Mouse (Mus musculus): ENCODE measurements around the gene Trabd2b. TPM values are rescaled to one million over a fixed set of nuclear protein-coding genes. Genes with fewer than 3 reads are reported as not detected.

The Trabd2b gene
- 10 to 100 TPM; 19.0 to 19.9 TPM for total RNA-seq (2021)

DNA sequence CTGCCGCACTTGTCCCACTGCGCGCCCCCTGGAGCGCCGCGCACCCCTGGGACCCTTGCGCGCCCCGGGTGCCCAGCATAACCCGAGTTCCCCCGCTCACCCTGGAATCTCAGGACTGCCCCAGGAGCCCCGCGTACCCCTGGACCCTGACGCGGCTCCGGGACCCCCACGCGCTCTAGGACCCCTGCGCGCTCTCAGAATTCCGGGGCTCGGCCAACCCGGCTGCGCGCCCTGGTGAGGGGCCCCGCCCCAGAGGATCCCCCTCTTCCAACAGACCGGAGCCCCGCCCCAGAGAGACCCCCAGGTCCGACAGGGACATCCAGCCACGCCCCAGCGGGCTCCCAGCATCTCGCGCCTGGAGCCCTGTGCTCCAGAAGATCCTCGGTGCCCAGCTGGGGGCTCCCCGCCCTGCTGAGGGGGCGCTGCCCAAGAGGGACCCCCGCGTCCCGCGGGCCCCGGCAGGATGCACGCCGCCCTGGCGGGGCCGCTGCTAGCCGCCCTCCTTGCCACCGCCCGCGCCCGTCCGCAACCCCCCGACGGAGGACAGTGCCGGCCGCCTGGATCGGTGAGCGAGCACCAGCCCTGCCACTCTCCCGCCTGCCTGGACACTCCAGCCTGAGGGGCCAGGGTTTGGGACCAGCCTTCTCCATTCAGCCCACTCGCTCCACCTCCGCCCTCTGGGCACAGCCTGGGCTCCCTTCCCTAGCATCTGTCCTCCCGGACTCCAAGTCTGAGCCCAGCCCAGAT is at the start of gene Trabd2b:
TSS of gene Trabd2b (plus strand) at position 370 of the 747 bp plus-strand sequence.
- peak; percentile 53 for DNase-seq

DNA sequence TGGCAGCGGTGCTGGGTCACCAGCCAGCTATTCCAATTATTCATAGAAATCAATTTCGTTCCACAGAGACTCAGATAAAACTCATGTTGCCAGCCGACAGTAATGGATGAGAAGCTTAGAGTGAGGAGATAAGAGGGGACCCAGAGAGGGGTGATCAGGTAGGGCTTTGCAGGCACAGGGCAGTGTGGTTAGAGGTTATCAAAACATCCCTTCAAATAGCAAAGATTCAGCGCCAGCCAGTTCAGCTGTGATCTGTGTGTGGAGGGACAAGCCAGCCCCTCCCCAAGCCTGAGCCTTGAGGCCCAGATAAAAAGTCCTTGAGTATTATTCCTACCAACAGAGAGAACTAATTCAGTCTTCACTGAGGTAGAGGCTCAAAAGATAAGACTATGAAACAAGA is 49.1 kb upstream of the Trabd2b start:
- DNase-seq: no peak

DNA sequence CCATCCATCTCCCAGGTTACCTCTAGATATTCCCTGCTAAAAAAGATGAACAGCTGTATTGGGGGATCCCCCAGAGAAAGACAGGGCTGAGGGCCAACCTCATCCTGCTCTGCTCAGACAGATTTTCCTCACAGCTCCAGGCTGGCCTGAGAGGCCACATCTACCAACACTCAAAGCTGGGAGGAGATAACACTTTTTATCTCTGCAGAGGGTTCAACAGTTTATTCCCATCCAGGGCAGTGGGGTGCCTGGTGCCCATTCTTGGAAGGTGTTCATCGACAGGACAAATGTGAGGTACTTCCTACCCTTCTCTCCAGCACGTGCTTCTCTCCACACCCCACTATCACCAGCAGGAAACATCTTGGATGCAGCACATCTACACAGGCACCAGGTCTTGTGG is 47.6 kb upstream of the Trabd2b start:
- DNase-seq: no peak

DNA sequence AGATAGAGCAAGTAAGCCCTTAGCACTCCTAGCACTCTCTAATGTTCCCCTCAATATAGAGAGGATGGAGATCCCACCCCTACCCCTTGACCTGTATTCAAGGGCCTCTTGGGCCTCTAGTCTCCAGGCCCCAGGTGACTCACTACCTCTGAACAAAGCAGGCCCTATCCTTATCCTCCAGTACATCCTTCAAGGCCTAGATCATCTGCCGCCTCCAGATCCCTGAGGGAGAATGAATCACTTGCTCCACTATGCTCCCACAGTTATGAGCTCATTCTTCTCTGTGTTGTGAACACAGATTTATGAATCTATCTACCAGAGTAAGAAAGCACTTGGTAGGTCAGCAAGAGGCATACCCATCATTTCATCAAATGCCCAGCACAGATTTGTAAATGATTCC is 46.7 kb upstream of the Trabd2b start:
- no peak for DNase-seq

DNA sequence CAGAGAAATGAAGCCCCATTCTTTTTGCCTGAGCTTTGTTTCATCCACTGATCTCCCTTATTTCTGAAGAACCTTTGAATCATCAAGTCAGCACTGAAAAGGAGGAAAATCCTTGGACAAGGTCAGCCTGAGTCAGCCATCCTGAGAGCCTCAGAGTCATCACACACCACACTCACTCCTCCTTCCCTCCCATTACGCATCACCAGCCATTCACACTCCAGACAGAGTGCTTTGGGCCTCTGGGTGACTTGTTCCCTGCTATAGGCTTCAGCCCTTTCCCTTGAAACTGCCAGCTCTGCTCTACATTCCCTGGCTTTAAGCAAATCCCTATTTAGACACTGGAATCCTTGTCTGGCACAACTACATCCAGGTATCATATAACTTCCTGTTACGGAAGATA is 45.2 kb upstream of the Trabd2b start:
- no peak for DNase-seq

DNA sequence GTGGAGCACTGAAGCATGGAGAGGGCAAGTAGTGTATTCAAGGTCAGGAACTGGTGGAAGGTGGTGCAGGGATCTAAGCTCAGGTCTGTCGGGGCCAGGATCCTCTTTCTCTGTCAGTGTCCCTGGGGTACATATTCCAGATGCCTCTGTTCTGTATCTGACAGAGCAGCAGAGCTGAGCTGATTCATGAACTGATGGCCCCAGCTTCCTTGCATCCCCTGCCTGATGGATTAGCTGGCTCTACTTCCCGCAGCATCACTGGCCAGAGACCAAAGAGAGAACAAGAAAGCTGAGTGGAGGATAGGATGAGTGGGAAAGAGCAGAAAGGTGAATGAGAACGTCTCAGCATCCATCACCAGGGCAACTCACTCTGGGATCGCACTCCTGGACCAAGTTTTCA is 41.5 kb upstream of the Trabd2b start:
- DNase-seq: no peak

DNA sequence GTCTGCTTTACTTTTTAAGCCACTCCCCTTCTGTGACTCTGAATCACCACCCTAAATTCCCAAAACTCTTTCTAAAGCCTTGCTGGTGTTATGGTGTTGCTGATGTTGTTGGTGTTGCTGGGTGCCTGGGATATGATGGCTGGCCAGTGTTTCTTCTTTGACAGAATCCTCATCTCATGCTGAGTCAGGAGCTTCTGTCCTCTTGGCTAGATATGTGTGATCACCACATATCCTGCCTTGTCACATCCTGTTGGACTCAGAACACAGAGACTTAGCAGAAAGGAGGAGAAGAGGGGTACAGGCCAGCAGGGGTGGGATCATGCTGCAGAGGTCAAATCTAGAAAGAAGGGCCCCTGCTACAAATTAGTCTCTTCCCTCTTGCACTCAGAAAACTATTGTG is 40.9 kb upstream of the Trabd2b start:
- no peak for DNase-seq

DNA sequence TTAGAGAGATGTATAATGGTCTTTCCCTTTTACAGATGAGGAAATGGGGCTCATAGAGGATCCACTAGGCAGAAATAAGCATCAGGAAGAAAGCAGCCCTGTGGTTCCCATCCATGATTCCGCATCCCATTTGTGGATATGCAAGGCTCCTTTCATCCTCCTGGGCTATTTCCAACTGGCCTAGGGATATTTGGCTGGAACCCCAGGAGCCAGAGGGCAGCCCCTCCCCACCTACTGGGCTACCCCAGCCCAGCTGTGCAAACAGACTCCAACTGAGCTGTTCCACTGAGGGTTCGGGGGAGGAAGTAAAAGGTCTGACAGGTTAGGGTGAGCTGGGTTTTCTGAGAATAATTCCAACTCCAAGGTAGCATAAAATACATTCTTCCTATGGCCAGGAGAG is 39.5 kb upstream of the Trabd2b start:
- DNase-seq: no peak

DNA sequence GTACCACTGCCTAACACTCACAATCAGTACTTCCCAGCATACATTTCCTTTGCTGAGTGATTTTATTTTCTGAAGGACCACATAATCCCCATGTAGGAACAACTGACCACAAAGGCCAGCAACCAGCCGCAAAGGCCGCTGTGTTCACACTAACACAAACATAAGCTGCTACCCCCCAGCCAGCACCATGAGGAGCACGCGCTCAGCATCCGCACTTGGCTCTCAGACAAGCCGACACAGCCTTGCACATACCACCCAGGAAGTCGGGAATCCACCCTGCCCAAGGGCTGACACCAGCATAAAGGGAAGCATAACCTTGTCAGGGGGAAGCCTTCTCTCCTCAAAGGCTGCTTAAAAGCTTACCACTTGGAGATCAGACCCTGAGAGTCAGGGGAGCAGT is 38.7 kb upstream of the Trabd2b start:
- no peak for DNase-seq

DNA sequence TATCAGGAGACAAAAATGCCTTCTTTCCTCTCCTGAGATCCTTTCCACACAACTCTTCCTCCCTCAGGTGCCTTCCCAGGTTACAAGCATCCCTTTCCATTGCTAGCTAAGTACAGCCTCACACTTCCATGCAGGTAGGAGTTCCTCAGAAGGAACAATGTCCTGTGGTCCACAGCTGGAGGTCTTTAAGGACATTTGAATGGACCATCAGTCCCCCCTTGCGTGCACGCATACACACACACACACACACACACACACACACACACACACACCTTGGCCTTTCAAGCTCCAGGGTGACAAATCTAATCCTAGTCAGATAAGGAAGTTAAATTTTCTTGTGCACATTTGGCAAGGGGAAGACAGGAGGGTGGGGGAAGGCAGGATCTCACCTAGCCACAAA is 36.9 kb upstream of the Trabd2b start:
- DNase-seq: no peak

DNA sequence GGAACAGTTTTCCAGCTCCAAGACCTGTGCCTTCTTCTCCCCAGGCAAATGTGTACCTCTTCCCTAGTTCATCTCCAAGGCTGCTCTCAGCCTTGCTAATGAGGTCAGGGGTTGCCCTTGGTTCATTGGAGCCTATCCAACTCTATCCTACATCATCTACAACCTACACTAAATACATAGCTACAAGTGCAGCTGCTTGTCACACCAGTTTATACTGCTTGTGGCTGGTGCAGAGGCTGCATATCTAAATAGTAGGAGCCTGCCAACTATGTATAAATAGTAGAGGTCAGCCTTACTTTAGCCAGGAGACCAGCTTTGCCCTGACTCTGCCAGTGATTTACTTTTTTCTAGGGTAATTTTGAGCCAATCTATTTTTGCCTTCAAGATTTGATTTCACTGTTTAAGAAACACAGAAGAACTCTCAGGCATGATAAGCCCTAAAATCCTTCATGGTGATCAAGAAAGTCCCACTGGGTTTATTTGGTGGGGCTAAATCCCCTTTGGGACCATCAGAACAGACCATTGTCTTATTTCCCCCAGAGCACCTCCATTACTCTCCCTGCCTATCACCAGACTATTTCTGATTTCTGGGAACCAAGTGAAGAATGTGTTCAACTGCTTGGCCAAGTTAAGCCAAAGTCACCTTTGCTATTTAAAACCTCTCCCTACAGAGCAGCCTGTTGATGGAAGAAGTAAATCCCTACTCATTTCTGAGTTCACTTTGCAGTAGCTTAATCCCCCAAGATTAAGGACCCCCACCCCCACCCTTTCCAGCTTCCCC is 35.4 kb upstream of the Trabd2b start:
- no peak for DNase-seq

DNA sequence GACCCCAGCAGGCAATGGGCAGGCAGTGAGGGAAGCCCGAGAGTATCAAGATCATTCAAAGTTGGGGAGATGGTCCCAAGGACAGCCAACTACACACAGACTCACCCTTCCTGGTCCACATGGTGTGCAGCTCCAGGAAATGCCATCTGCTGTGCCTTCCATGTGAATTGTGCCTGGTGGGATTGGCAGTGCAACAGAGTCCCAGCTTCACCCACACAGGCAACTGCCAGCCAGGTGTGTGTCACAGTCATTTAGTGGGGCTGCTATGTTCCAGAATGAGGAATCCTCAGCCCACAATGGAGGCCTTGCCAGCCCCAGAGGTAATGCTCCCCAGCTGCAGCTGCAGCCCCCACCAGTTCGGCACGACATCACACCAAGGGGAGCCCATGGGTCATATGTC is 33.8 kb upstream of the Trabd2b start:
- no peak for DNase-seq

DNA sequence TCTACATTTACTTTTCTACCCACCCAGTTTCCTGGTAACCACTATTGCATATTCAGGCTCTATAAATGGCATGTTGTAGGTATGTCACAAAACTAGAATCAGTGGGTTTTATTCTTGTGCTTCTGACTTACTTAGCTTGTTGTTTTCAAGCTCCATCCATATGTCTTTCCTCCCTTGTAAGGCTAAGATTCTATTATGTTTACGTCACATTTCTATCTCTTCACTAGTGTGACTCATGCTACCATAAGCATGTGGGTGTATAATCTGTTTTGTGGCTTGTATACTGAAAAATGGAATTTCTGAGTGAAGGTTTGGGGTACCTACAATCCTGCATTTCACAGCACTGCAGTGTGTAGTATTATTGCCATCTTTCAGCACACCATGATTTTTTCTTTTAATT is 32.2 kb upstream of the Trabd2b start:
- no peak for DNase-seq

DNA sequence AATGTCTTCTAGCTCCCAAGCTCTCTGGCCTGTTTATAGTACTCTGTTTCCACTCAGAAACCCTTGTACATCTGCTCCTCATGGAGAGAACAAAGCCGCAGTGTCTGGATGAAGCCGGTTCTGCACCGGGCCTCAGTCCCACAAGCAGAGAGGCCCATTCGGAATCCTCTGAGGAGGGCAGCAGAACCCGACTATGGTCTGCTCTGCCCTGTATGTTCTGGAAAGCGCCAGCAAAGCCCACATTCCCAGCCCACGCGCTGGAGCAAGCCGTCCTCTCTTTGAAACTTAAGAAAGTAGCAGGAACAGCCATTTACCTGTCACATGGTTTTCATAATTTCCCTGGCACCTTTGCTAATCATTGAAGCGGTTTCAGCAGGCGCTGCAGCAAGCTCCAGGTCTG is 29.0 kb upstream of the Trabd2b start:
- DNase-seq: no peak

DNA sequence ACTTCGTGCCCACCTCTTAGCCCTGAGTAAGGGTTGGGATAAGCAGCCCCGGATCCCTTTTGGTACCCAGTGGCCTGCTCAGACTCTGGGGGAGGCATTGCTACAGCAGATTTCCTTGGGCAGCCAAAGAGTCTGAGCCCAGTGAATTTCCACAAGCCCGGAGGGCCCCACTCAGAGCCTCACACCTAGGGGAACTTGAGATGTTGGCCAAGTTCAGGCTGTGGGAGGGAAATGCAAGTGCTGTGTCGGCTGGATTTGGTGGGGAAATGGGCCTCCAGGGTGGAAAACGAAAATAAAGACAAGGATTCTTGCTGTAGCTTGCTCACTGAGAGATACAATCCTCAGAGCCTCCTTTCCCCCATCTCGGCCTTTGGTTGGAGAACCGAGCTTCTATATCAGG is 28.0 kb upstream of the Trabd2b start:
- no peak for DNase-seq

DNA sequence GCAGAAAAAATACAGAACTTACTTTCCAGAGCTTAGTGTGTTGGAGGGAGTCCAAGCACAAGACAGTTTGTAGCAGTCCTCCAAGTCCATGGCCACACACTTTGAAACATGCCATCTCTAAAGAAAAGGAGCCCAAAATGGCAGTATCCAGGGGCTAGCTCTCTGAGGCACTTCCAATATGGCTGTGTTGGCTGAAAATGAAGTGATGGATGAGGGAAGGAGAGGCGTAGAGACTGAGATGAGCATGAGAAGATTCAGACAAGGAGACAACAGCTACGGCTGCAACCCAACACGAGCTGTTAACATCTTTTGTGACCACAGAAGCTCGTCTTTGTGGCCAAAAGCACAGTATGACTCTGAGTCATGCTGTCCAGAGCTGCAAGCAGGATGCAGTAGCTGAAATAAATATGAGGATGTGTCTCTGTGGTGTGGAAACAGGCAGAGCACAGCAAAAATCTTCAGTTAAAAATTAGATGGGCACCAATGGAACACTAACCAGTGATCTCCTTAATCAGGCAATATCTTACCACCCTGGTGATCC is 27.0 kb upstream of the Trabd2b start:
- DNase-seq: no peak

DNA sequence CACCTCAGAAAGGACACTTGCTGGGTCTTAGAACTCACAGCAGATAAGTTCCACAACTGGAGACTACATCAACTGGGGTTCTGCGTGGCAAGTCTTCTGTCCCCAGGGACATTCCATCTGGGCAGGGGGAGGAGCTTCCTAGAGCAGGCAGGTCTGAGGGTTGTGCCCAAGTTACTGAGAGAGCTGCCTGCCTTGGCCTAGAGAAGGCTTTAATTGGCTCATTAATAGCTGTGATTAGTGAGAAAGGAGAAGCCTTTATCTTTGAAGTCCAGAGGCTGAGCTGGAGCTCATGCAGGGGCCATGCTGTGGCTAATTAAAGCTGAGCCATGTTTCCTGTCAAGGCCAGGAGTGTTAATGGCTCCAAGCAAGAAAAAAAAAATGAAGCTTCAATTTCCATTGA is 23.9 kb upstream of the Trabd2b start:
- no peak for DNase-seq

DNA sequence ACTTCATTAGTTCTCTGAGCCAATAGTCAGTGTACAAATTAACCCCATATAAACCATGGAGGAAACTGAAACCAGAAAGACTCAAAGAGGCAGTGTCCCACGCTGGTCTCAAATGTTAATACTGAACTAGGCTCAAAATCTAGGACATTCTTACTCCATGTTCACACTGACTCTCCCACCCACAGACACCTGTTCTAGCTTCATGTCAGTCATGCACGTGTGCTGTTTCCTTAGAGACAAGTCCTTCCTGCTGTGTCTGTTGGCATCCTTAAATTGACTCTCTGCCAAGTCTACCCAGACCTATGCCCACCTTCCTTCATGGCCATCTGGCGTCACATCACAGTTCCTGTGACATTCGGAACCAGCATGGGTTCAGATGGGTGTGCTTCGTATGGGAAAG is 21.3 kb upstream of the Trabd2b start:
- DNase-seq: no peak

DNA sequence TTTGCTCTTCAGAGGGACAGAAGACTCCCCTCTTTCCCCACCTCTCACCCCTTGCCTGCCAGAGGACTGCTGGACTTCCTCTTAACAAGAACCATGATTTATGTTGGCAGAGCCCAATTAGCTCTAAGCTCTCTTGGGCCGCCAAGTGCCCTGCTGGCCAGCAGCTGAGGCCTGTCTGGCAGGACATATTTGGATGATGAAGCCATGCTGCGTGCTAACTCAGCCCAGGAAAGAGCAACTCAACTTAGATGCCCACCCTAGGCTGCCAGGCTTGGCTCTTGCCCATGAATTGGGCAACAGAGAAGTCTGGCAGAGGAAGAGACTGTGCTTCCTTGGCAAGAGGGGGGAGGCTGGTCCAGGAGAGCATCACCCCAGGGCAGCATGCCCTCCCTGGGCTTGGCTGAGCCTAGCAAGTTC is 20.1 kb upstream of the Trabd2b start:
- DNase-seq: peak; percentile 60

DNA sequence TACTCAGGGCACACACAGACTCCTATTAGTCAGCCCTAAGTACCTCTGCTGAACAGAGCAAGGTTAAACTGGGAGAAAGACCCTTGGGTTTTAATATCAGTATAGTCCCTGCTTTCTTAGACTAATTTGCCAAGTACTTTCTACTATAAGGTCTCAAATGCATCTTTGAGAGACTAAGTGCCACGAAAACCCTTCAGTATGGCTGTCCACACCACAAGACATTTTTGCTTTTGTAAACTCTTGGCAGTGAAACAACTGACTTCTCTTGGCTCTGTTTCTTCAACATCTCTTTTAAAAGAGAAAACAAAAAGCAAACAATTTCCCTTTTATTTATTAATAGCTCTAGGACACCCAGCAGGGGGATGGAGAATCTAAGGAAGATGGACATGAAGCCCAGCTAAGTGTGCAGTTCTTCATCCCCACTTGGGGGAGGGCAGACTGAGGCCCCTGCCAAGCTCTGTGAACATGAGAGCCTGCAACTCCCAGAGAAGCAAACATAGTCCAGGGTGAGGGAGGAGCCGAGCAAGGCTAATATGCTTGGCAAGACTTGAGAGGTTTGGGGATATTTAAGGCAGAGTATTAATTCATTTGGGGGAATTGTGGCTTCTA is 18.9 kb upstream of the Trabd2b start:
- DNase-seq: no peak

DNA sequence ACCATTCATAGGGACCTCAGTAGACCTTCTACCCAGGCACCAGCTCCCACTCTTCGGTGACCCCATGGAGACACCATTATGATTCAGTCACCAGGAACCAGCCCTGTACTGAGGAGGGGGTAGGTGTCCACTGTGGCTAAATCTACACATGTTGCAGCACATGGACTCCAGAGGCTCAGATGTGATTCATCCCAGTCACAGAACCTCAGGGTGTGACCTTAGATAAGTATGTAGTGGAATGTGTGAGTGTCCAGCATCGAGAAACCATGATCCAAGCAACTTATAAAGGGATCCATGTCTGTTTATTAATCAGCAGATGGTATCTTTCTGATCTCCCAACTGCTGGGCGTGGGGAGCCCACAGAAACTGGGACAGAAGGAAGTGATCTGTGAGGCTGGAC is 18.2 kb upstream of the Trabd2b start:
- DNase-seq: no peak

DNA sequence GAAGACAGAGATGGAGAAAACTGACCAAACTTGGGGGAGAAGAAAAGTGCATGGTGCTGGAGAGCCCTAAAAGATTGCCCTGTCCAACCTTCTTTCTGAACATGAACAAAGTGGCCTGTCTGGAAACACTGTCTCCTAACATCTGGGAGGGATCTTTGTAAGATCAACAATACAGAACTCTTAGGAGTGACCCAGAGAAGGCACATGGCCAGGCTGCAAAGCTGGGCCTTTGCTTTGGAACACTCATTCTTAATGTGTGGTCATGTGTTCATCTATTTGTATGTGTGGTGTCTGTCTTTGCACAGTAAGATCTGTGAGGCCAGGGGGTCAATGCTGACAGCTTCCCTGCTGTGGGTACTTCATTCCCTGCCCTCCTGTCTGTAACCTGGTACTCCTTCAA is 16.9 kb upstream of the Trabd2b start:
- DNase-seq: no peak

DNA sequence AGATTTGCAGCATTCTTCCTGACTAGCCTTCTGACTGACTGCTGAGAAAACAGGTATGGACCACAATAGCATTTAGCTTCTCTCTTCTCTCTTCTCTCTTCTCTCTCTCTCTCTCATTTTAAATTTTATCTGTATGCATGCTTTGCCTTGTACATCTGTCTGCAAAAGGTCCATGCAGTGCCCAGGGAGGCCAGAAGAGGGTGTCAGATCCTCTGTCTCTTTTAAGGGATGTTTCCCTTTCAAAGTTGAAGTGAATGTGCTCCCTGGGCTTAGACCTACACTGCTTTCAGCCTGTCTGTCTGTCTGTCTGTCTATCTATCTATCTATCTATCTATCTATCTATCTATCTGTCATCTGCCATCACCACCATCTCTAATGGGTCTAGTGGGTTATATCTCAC is 8.9 kb upstream of the Trabd2b start:
- peak; percentile 67 for DNase-seq

DNA sequence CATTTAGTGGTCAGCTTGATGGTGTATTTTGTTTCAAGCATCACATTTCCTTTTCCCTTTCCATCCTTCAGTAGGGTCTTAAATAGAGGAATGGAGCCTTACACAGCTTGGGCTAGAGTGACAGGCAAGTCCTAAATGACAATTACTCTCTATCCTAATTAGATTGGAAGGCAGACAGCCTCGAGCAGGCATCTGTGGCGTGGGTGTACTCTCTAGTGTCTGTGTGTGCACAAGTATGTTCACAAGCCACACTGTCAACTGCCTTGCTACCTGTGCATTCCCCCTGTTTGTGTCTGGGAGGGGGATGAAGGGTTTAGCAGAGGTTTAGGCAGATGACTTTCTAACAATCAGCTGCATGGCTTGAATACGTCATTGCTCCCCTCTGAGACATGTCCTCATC is 6.7 kb upstream of the Trabd2b start:
- DNase-seq: no peak
